Mouse (Mus musculus): ENCODE data around the gene Efcc1. TPM values are rescaled to one million over a fixed set of nuclear protein-coding genes. Genes with fewer than 3 reads are reported as not detected.
"Not testable (repeated sequence)": the region's sequence is repeated elsewhere in the genome, so short reads cannot be mapped to it uniquely, and the experiment has no call there.

Efcc1 gene
- total and polyA plus RNA-seq, 3 experiments: 0.14 TPM; not detected in 2

GRCm38 (mm10) chr6:87762161-87762560, 31.5 kb downstream of the Efcc1 start:
- DNase-seq (ENCODE audit: extremely low read depth): no peak
- Histone ChIP-seq H3K4me1 (ENCODE audit: control insufficient read depth in 1 of 2, insufficient read depth in 2 of 2) (no peaks in the 10 kb centered on the region), H3K79me2 (replicated peaks; ENCODE audit: control insufficient read depth, extremely low read depth, insufficient read depth, poor library complexity, severe bottlenecking) (no peaks in the 10 kb centered on the region), H3K9me3 (replicated peaks; ENCODE audit: low read length) (no peaks in the 10 kb centered on the region), H3K36me3 (replicated peaks in 1 of 2; ENCODE audit: control insufficient read depth in 1 of 2, insufficient read depth in 1 of 2, low read length in 1 of 2) (no peaks in the 10 kb centered on the region), H3K4me3 (replicated peaks in 1 of 3; ENCODE audit: low read depth in 2 of 3, low read length in 2 of 3, poor library complexity in 1 of 3) (no peak overlapping the region), H3K27me3 (replicated peaks) (peaks cover 1% of the 10 kb centered on the region), H3K27ac (ENCODE audit: insufficient read depth, low read depth) (no peak overlapping the region), H3K4me2 (ENCODE audit: insufficient read depth, low read depth, poor library complexity, severe bottlenecking) (no peak overlapping the region), H3K9ac (ENCODE audit: insufficient read depth, low read depth) (no peak overlapping the region)
- TF ChIP-seq POLR2A (IDR thresholded peaks at IDR 0.05; ENCODE audit: low read depth, low read length) (no peak), EP300 (IDR thresholded peaks at IDR 0.05; ENCODE audit: low read length) (no peak), GABPA (IDR thresholded peaks at IDR 0.05; ENCODE audit: insufficient replicate concordance, low read depth, low read length) (no peak), ZMIZ1 (IDR thresholded peaks at IDR 0.05; ENCODE audit: low read depth, low read length) (no peak), HCFC1 (IDR thresholded peaks at IDR 0.05; ENCODE audit: low read depth, low read length) (no peak), RCOR1 (conservative IDR thresholded peaks at IDR 0.05; ENCODE audit: low read depth, low read length) (no peak), E2F4 (IDR thresholded peaks at IDR 0.05; ENCODE audit: insufficient replicate concordance, low read depth, low read length) (no peak), BHLHE40 (IDR thresholded peaks at IDR 0.05; ENCODE audit: low read depth, low read length) (no peak), POLR2AphosphoS2 (IDR thresholded peaks at IDR 0.05; ENCODE audit: low read depth, low read length) (no peak), USF1 (IDR thresholded peaks at IDR 0.05; ENCODE audit: low read depth, low read length) (no peak), JUND (conservative IDR thresholded peaks at IDR 0.05; ENCODE audit: low read depth, low read length) (no peak), ZKSCAN1 (IDR thresholded peaks at IDR 0.05; ENCODE audit: borderline replicate concordance, low read depth, low read length) (no peak), SMC3 (IDR thresholded peaks at IDR 0.05; ENCODE audit: low read depth, low read length) (no peak)
- dilution Hi-C loops (cut with MboI; ENCODE audit: extremely low pct_ligation_motif_present, extremely low pct_unique_long_range_greater_than_20kb, low sequenced_read_pairs): no loop called here
- in situ Hi-C loops (cut with MboI; ENCODE audit: low pct_ligation_motif_present, low pct_unique_long_range_greater_than_20kb, low sequenced_read_pairs): no loop called here

GRCm38 (mm10) chr6:87763376-87764280, 33.0 kb downstream of the Efcc1 start:
- H3K4me2 ChIP-seq (ENCODE audit: insufficient read depth, low read depth, poor library complexity, severe bottlenecking): no peak overlapping the region
- no peak overlapping the region for H3K9ac ChIP-seq (ENCODE audit: insufficient read depth, low read depth)
- H3K36me3 ChIP-seq (replicated peaks in 1 of 2; ENCODE audit: control insufficient read depth in 1 of 2, insufficient read depth in 1 of 2, low read length in 1 of 2): no peaks in the 10 kb centered on the region
- DNase-seq (ENCODE audit: extremely low read depth): peak; percentile 45
- H3K4me1 ChIP-seq (ENCODE audit: control insufficient read depth in 1 of 2, insufficient read depth in 2 of 2): no peaks in the 10 kb centered on the region
- dilution Hi-C loops (cut with MboI; ENCODE audit: extremely low pct_ligation_motif_present, extremely low pct_unique_long_range_greater_than_20kb, low sequenced_read_pairs): no loop called here
- in situ Hi-C loops (cut with MboI; ENCODE audit: low pct_ligation_motif_present, low pct_unique_long_range_greater_than_20kb, low sequenced_read_pairs): no loop called here
- no peak overlapping the region for H3K27ac ChIP-seq (ENCODE audit: insufficient read depth, low read depth)
- H3K4me3 ChIP-seq (replicated peaks in 1 of 3; ENCODE audit: low read depth in 2 of 3, low read length in 2 of 3, poor library complexity in 1 of 3): no peak overlapping the region
- no peaks in the 10 kb centered on the region for H3K9me3 ChIP-seq (replicated peaks; ENCODE audit: low read length)
- peaks cover under 1% of the 10 kb centered on the region for H3K27me3 ChIP-seq (replicated peaks)
- TF ChIP-seq MXI1 (IDR thresholded peaks at IDR 0.05; ENCODE audit: low read depth, low read length) (no peak), HCFC1 (IDR thresholded peaks at IDR 0.05; ENCODE audit: low read depth, low read length) (no peak), RAD21 (IDR thresholded peaks at IDR 0.05; ENCODE audit: low read depth, low read length) (peak; percentile 81), MEF2A (IDR thresholded peaks at IDR 0.05; ENCODE audit: borderline replicate concordance, low read depth, low read length) (no peak), CTCF (conservative IDR thresholded peaks at IDR 0.05 in 1 of 2, IDR thresholded peaks at IDR 0.05 in 1 of 2; ENCODE audit: low read depth in 2 of 2, low read length in 2 of 2) (peak; percentile 46 to 83), POLR2A (IDR thresholded peaks at IDR 0.05; ENCODE audit: low read depth, low read length) (no peak), BHLHE40 (IDR thresholded peaks at IDR 0.05; ENCODE audit: low read depth, low read length) (no peak), TBP (conservative IDR thresholded peaks at IDR 0.05; ENCODE audit: low read depth, low read length) (0 out of 2 replicates have a peak, but pooled peaks have one; percentile 26), ZMIZ1 (IDR thresholded peaks at IDR 0.05; ENCODE audit: low read depth, low read length) (no peak), USF2 (conservative IDR thresholded peaks at IDR 0.05; ENCODE audit: low read depth, low read length) (no peak), ELF1 (IDR thresholded peaks at IDR 0.05; ENCODE audit: low read depth, low read length) (no peak), SMC3 (IDR thresholded peaks at IDR 0.05; ENCODE audit: low read depth, low read length) (peak; percentile 69), MAX (IDR thresholded peaks at IDR 0.05; ENCODE audit: low read length) (no peak), JUND (conservative IDR thresholded peaks at IDR 0.05; ENCODE audit: low read depth, low read length) (no peak), IRF4 (IDR thresholded peaks at IDR 0.05; ENCODE audit: low read depth, low read length) (no peak), UBTF (IDR thresholded peaks at IDR 0.05; ENCODE audit: low read depth, low read length) (no peak), EP300 (IDR thresholded peaks at IDR 0.05; ENCODE audit: low read length) (no peak), USF1 (IDR thresholded peaks at IDR 0.05; ENCODE audit: low read depth, low read length) (no peak), ZNF384 (IDR thresholded peaks at IDR 0.05; ENCODE audit: low read depth, low read length) (no peak)
- no peaks in the 10 kb centered on the region for H3K79me2 ChIP-seq (replicated peaks; ENCODE audit: control insufficient read depth, extremely low read depth, insufficient read depth, poor library complexity, severe bottlenecking)

- H3K4me2 ChIP-seq (ENCODE audit: insufficient read depth, low read depth, poor library complexity, severe bottlenecking); H3K9ac ChIP-seq (ENCODE audit: insufficient read depth, low read depth); in situ Hi-C loops (cut with MboI; ENCODE audit: low pct_ligation_motif_present, low pct_unique_long_range_greater_than_20kb, low sequenced_read_pairs); H3K4me1 ChIP-seq (ENCODE audit: control insufficient read depth in 1 of 2, insufficient read depth in 2 of 2); H3K4me3 ChIP-seq (replicated peaks in 1 of 3; ENCODE audit: low read depth in 2 of 3, low read length in 2 of 3, poor library complexity in 1 of 3); dilution Hi-C loops (cut with MboI; ENCODE audit: extremely low pct_ligation_motif_present, extremely low pct_unique_long_range_greater_than_20kb, low sequenced_read_pairs); DNase-seq (ENCODE audit: extremely low read depth); H3K36me3 ChIP-seq (replicated peaks in 1 of 2; ENCODE audit: control insufficient read depth in 1 of 2, insufficient read depth in 1 of 2, low read length in 1 of 2); H3K79me2 ChIP-seq (replicated peaks; ENCODE audit: control insufficient read depth, extremely low read depth, insufficient read depth, poor library complexity, severe bottlenecking); H3K27ac ChIP-seq (ENCODE audit: insufficient read depth, low read depth); H3K9me3 ChIP-seq (replicated peaks; ENCODE audit: low read length); H3K27me3 ChIP-seq (replicated peaks): not testable (repeated sequence)
Observed at GRCm38 (mm10) chr6:87764296-87764695, 33.6 kb downstream of the Efcc1 start.

All from CH12.LX (cell line).